Mouse (Mus musculus) cerebellum, postnatal 36 days (tissue): ENCODE measurements around the gene Ablim1.

Experiments
- DNase-seq, 2 experiments: peaks; one replicate each; pipeline ENCODE4 v3.0.0; 2021 to 2022; ENCODE audit warnings: mixed read lengths in 2 of 2

The Ablim1 gene

DNA sequence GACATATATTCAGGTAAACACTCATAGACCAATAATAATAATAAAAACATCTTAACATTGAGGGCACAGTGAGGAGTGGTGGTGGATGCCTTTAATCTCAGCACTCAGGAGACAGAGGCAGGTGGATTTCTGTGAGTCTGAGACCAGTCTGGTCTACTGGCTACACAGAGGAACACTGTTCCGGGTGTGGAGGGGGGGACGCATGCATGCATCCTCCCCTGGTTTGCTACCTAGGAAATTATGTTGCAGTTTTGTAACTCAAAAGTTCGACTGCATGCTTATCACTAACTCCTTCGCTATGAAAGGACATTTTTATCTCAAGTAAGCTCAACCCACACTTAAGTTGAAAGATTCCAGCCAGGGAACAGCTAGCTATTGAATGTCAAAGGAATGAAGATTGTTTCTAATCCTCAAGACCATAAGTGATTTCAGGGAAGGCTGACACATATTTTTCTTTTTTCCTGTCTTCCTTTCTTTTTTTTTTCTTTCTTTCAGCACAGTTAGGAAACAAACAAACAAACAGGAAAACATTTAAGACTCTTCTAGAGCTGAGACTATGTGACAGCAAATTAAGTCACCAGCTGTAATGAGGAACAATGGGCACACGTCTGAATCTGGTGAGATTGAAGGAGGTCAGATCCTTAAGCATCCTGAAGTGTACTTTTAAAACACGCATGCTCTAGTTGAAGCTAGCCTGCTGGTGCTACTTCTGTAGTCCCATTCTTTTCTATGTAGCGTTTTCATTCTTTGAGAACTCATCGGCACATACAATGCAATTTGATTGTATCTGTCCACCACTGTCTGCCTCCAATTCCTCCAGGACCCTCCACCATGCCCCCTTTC lies 26.4 kb upstream of the Ablim1 start:
- DNase-seq = no peak

DNA sequence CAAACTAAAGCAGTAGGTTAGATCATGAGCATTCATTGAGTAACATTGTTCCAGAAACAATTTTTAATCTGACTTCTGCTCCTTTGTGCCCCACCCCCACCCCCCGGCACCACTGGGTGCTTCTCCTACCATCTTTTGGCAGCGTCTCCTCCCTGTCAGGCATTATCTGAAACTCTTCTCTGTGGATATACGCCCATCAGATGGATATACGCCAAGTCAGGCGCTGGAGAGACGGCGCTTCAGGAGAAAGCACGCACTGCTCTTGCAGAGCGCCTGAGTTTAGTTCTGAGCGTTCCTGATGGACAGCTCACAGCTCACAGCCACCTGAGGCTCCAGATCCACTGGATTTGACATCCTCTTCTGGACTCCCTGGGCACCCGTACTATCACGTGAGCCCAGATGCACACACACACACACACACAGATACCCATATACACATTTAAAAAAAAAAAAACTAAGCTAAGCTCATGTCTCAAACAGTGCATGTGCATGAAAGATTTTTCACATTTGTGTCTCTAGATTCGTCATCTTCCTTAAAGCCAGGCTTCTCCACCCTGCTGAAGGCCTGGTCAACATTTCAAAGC lies 24.7 kb upstream of the Ablim1 start:
- DNase-seq = no peak

DNA sequence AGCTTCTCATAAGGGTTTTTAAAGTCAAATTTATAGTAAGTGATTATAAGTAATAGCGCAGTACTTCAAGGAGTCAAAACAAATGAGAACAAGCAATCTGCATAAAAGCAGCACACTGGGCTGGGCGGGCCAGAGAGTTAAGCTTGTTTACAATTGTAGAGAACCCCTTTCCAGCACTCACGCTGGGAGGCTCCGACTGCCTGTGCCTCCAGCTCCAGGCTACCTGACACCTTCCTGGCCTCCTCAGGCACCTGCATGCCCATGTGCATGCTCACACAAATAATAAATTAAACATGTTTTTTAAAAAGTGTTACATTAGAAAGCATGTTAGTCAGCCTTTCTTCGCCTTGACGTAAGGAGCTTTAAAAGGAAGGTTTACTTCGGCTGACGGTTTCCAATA lies 20.4 kb upstream of the Ablim1 start:
- DNase-seq = no peak

DNA sequence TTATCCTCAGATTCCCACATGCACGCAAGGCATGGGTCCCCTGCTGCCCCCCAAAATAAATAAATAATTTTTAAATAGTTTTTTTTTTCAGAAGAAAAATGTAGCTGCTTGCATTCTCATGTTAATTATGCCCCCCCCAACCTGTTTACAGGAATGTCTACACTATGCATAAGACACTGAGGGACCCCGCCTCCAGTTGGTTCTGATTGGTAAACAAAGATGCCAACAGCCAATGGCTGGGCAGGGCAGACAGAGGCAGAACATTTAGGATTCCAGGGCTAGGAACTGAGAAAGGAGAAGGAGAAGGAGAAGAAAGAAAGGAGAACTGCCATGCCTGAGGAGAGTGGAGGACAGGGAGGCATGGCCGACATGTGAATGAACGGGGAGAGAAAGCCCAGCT lies 18.6 kb upstream of the Ablim1 start:
- no peak for DNase-seq

DNA sequence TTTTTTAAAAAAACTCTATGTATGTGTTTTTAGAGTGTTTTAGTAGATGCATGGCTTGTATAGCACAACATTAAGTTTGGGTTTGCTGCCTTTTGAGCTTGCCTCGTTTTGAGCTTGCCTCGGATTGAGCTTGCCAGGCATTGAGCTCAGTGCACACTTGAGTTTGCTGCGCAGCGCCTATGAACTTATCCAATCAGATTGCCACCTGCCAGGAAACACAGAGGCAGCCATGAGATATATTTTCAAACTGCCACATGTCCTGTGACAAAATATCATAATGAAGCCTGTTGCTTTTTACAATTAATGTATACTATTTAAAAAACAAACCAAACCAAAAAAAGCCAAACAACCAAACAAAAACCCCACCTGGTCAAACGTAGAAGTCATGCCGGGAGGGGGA lies 16.5 kb upstream of the Ablim1 start:
- no peak for DNase-seq

DNA sequence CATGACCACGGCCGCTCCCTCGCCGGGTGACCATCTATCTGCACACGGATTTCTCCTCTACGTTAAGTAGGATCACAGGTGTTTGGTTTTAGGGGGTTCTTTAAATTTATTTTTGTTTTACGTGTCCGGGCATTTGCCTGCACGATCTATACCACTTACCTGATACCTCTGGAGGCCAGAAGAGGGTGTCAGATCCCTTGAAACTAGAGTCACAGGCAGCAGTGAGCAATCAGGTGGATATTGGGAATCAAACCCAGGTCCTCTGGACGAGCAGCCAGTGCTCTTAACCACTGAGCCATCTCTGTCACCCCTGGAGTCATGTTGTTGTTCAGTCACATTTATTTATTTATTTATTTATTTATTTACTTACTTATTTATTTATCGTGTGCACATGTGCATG lies 15.6 kb upstream of the Ablim1 start:
- no peak for DNase-seq

DNA sequence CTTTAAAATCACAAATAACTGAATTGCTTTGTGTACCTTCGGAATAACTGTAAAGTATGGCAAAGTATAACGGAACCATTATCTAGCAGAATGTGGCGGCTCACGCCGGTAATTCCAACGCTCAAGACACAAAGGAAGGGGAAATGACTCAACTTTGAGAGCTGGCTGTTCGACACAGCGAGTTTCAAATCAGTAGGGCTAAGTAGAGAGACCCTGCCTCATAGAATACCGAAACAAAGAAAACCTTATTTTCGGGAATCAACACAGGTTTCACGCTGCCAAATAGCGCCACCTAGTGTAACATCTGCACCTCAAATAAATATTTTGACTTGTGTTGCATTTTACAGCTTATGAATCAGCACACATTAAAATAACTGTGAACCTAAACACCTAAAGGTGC lies 14.1 kb upstream of the Ablim1 start:
- peak; percentile 55 to 73 for DNase-seq

DNA sequence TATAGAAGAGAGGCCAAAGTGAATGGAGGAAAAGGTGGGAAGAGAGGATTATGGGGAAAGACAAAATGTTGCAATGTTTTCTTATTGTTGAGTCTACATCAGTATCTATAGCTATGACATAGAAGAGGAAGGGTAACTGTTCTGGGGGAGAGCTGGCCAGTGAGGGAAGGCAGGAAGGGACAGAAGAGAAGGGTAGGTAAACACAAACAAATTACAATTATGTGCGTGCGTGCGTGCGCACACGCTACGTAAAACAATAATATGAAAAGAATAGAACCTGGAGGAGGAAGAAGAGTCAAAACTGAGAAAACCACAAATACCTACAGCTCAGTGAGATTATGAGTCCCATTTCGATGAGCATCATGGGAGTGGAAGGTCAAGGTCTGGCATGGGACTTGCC lies 13.6 kb upstream of the Ablim1 start:
- no peak for DNase-seq

DNA sequence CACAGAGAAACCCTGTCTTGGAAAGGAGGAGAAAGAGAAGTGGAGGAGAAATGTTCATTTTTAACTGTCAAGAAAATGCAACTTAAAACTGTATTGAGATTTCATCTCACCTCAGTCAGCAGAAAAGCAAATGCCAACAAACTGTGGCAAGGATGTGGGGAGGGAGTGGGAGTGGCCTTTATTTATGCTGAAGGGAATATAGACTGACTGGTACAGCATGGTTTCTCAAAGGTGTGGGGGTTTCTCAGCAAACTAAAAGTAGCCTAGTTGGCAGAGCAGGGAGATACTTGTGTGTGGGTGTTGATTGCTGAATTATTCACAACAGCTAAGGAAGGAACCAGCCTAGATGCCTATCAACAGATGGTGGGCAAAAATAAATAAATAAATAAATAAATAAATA lies 13.0 kb upstream of the Ablim1 start:
- DNase-seq = no peak

DNA sequence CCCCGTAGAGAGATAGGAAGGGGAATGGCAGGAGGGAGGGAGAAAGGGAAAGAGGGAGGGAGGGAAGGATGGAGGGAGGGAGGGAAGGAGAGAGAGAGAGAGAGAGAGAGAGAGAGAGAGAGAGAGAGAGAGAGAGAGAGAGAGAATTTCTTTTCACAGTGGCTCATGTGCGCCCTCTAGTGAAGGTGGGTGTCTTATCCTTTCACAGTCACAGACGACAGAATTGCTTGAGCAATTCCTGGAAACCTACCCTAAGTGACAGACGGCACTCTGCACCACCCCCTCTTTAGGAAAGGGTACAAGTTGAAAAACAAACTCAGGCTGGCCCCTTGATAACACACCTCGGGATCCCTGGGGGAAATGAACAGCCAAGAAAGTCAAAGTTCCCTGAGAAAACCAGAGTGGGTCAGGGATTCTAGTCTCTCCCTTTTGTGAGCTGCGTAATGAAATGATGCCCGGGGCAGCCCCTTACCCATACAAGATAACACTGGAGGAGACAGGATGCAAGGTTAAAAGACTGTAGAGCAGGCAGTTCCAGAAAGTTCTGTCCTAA lies 11.1 kb upstream of the Ablim1 start:
- DNase-seq = peak; percentile 83 to 88

DNA sequence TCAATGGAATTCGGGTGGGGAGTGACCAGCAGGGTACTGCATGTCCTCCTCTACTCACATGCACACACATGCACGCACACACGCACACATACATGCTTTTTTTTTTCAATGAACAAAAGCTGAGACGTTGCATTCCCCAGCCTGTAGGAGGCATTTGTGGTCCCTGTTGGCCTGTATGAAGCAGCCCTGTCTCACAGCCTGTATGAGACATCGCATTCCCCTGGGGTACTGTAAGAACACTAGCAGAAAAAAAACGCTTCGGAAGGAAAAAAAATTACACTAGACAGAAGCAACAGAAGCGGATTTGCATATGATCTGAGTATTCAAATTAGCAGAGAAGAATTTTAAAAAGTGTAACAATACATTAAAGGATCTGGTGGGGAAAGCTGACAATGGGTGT lies 8.4 kb upstream of the Ablim1 start:
- DNase-seq = no peak

DNA sequence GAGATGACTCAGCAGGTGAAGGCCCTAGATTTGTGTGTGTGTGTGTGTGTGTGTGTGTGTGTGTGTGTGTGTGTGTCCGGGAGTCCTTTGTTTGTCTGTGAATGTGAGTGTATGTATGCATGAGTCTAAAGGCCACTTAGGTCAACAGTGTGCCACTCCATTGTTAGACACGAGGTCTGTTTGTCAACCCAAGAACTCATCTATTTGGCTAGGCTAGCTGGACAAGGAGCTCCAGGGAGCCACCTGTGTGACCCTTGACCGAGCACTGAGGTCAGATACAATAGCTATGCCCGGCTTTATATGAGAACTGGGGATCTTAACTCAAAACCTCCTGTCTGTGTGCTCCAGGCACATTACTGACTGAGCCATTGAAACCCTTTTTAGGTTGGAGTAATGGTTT lies 7.8 kb upstream of the Ablim1 start:
- DNase-seq = no peak

DNA sequence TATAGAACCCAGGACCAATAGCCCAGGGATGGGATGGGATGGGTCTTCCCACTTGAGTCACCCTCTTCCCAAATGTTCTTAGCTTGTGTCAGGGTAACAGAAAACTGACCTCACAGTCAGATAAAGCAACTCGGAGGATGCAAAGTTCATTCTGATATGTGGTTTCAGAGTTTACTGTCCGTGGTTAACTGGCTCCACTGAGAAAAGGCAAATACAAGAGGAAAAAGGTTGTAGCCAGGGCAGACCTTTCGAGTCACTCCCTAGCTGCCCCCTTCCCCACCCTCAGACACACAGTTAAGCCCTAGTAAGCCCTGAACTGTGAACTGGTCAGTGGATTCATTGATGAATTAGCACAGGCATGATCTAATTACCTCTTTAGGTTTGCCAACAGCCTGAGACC lies 7.1 kb upstream of the Ablim1 start:
- no peak for DNase-seq

DNA sequence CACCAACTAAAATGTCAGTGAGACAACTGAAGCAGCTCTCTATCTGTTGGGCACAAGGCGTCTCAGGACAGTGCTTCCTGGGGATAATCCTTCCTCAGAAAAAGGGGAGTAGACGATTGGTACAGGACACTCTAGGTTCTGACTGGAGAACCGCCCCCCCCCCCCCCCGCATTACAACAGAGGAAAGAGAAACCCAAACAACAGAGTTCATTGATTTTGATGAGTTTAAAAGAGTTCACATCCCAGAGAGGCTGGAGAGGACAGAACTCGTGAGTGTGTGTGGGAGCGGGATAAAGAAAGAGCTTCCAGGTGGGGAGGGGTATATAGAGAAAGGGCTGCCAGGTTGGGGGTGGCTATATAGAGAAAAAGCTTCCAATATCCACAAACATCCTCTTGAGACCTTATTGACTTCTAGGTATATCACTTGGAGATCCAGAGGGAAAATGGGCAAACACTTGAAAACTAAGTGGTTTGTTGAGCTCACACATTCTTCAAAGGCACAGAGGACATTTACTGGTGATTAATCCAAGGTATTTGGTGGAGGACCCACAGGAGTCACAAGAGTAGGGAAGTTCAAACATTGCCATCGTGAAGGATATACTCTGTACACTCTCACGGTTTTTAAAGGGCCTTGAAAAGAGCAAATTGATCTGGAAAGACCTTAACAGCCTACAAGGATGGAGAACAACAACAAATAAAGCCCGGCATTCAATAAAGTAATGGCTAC lies 6.1 kb upstream of the Ablim1 start:
- DNase-seq = no peak

DNA sequence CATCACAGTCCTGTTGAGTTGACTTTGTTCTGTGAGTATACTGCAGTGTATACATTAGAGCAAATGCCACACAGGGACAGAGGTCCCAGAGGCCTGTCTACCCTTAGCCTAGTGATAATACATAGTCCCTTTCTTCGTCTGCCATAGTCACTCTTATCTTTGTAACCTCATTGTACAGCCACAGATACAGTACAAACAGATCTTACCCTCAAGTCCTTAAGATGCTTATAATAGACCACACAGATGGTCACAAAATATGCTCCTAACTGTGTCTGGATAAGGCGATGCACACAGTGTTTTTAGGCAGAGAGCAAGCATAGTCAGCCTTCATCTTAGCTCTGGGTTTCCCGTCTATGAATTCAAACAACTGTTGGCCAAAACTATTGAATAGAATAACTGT lies 1.9 kb upstream of the Ablim1 start:
- DNase-seq = no peak

DNA sequence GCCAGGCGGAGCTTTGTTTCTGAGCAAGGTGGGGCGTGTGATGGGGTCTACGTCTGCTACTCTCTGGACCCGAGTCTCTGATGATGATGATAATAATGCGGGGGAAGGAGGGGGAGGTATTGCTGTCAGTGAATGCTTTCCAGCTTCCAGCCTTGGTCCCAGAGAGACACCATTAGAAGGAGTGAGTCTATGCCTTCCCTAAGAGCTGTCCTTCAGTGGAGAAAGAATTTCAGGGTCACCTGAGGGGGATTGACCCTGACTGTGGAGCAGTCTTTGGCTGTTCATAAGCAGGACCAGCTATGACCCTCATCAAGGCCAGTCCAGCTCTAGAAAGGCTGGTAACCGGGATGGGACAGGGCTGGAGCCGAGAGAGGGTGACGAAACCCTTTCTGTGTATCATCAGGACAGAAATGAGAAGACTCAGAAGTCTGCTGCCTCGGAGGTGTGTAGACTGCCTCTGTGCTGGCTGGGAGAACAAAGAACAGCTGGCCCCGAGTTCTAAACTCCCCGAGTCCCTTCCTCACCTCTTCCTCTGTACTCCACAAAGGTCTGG lies 370 bp upstream of the Ablim1 start:
- peak in 1 of 2 experiments; percentile 43 for DNase-seq

DNA sequence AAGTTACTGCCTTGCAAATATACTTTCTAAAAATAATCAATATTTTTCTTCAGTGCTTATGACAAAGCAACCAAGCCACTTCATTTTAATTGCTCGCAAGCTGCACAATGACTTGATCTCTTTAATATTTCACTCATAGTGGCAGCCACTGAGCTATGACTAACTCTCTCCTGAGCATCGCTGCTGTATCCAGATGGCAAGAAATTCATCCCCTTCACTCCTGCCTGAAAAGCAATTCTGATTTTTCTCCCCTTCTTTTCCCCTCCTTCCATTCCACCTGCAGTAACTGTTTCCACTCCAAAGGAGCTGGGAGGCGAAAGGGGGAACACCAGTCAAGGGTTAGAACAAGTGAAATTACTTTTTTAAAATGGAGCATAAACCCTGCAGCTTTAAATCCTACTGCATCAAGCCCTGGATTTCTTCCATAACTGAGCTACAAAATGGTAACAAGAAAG lies 801 bp downstream of the Ablim1 start:
- DNase-seq = no peak

DNA sequence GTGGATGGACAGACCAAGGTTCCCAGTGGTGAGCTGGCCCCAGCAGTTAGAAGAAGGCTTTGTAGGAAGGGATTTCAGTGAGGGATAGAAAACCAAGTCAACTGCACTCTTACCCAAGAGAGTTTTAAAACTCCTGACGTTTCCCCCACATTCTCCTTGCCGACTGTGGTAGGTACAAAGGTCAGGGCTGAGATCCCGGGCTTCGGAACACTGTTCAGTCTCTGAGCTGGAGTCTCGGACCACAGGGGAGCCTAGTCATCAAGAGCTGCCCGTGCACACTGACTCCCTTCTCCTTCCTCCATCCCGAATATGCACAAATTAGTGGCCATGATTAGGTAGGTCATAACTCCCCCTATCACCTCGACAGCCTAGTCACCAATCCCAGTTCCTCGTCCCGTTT lies 1.5 kb downstream of the Ablim1 start:
- DNase-seq = peak in 1 of 2 experiments; percentile 37

DNA sequence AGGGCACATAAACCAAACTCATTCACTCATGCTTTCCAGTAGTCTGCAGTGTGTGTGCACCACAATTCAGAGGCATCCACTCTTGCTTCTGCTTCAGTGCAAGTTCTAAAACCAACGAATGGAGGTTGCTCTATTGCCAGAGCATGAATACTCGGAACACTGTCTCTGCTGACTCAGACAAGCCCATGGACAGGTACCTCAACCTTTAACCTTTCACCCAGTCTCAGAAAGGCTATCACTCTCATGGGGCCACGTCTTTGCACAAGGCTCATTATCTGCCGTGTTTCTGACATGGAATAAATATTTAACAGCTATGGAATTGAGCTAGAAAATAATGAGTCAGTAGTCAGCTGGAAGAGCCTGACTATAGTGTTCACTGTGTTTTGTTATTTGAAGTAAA lies 4.7 kb downstream of the Ablim1 start:
- no peak for DNase-seq

DNA sequence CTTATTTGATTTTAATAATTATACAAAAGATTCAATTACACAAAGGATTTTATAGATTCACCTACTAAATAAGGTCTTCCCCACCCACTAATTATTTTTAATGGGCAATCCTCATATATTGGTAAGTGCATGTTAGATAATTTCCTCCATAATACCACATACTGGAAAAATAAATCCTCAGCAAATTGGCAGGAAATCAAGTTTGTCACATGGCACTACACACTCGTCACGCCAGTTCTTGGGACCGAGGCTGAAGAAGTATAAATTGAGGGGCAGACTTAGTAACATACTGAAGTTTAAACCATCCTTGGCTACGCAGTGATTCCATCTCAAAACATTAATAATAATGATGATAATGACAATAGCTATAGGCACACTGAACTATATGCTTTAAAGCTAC lies 8.1 kb downstream of the Ablim1 start:
- no peak for DNase-seq

DNA sequence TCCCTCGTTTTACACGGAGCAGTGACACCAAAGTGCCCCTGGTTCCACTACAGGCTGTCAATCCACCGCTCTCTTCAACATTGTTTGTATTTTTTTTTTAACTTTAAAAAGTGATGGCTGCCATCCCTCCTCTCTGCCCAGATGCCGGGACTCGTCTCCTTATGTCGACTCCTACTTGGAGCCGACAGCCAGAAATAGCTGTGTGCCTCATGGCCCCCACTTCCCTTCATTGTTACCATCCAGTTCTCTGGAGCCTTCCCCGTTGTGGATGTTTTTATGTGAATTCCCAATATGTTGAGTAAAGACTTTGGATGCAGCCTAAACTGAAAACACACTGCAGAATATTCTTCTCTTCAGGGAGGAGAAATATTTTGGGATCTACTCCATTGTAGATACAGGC lies 8.7 kb downstream of the Ablim1 start:
- no peak for DNase-seq

DNA sequence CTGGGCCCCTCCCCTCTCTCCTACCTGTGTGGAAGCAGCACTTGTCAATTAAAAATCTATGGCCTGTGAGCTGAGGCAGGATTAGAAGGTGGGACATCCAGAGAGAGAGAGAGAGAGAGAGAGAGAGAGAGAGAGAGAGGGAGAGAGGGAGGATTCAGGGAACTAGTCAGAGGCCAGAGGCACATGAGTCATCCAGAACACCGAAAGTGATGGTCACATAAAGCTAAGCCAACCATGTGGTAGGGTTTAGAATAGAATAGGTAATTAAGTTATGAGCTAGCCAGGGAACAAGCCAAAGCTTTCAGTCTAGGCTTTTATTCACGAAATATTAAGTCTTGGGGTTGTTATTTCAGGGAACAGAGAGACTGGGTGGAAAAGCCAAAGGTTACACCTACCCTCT lies 10.1 kb downstream of the Ablim1 start:
- no peak for DNase-seq

DNA sequence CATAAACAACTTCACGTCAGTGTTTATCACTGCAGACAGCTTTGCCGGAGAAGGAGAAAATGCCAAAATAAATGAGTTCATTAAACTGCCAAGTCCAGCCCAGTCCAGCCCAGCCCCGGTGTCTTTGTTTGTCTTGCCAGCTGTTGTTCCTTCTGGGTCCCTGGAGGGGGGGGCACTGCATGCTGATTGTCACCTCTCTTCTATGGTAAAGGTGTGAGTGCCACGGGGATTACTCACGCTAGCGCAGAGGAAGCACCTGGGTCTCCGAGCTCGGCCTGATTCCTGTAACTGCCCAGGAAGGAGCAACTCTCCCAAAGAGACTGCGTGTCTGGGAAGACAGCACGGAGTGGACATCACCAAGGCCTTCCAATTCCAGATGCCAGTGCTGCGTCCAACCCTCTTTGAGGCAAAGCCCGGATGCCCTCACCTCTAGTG lies 12.7 kb downstream of the Ablim1 start:
- DNase-seq = no peak
